ENCODE assay signal across 27 mouse cellular contexts in genomic region chr17:27705661-27706060, GRCm38 (mm10). TPM values are rescaled to one million over a fixed set of nuclear protein-coding genes. Genes with fewer than 3 reads are reported as not detected.
A peak's percentile ranks its signal among the peaks of the same experiment; 100 is the strongest.
DNase-seq lines count a peak whose midpoint lies in the region; ATAC-seq and TF ChIP-seq lines count a peak whose summit lies in the region.
"Had no signal": no experiment of that assay in that cellular context is flagged by ENCODE, and none has a peak within 500 bp of the region (broad histone marks: within the 10 kb centered on the region; RNA-seq: fewer than 3 reads in every experiment).

No protein-coding gene starts in this region.

- H3K4me3 ChIP-seq in E14TG2a.4 (replicated peaks; ENCODE audit: low read length) (0 out of 2 replicates have a peak overlapping the region, but pooled peaks have one; percentile 23), ES-Bruce4 (ENCODE audit: low read depth, low read length) (peak overlapping the region; percentile 68)
- no peak overlapping the region for H3K4me3 ChIP-seq in stomach, postnatal 0 days (ENCODE audit: low read depth, low read length)
- H3K4me3 ChIP-seq in neural tube, embryonic 15.5 days (replicated peaks) = no peak overlapping the region
- H3K4me3 ChIP-seq: embryonic facial prominence, embryonic 13.5 days; embryonic facial prominence, embryonic 15.5 days; erythroblast, embryonic 14.5 days; forebrain, embryonic 13.5 days; forebrain, embryonic 15.5 days had no signal

- H3K27me3 ChIP-seq in E14TG2a.4 (ENCODE audit: insufficient read depth, low read length) = peaks cover 5% of the 10 kb centered on the region; the same call in 1 of the 2 replicates
- no peaks in the 10 kb centered on the region for H3K27me3 ChIP-seq in ES-Bruce4 (ENCODE audit: control insufficient read depth, insufficient read depth, low read length, poor library complexity, severe bottlenecking)
- H3K27me3 ChIP-seq in stomach, postnatal 0 days (ENCODE audit: control insufficient read depth, insufficient read depth, low read length) = no peaks in the 10 kb centered on the region
- H3K27me3 ChIP-seq in neural tube, embryonic 15.5 days (replicated peaks) = 0 out of 2 replicates have a peak, but pooled peaks cover 8% of the 10 kb centered on the region
- H3K27me3 ChIP-seq: embryonic facial prominence, embryonic 15.5 days had no signal

- TF ChIP-seq CTCF in E14TG2a.4 (conservative IDR thresholded peaks at IDR 0.05; ENCODE audit: low read length) = no peak
- TF ChIP-seq CTCF in ES-Bruce4 (IDR thresholded peaks at IDR 0.05; ENCODE audit: low read depth, low read length) = no peak
- TF ChIP-seq CTCF in stomach, postnatal 0 days (IDR thresholded peaks at IDR 0.05; ENCODE audit: low read depth) = no peak

- TF ChIP-seq POLR2A in ES-Bruce4 (IDR thresholded peaks at IDR 0.05; ENCODE audit: insufficient read depth, low read length) = no peak

- H3K9ac ChIP-seq in ES-Bruce4 (ENCODE audit: low read depth, poor library complexity, severe bottlenecking) = no peak overlapping the region
- H3K9ac ChIP-seq in stomach, postnatal 0 days (ENCODE audit: low read length) = no peak overlapping the region
- no peak overlapping the region for H3K9ac ChIP-seq in neural tube, embryonic 15.5 days (replicated peaks)
- H3K9ac ChIP-seq: embryonic facial prominence, embryonic 13.5 days; embryonic facial prominence, embryonic 15.5 days; forebrain, embryonic 13.5 days; forebrain, embryonic 15.5 days; forebrain, postnatal 0 days had no signal

- H3K36me3 ChIP-seq in E14TG2a.4 (ENCODE audit: insufficient read depth, low read length) (0 out of 2 replicates have a peak, but pooled peaks cover 8% of the 10 kb centered on the region), ES-Bruce4 (ENCODE audit: control insufficient read depth, insufficient read depth, low read length, poor library complexity, severe bottlenecking) (no peaks in the 10 kb centered on the region)
- no peaks in the 10 kb centered on the region for H3K36me3 ChIP-seq in stomach, postnatal 0 days (ENCODE audit: control insufficient read depth, insufficient read depth, low read length)
- H3K36me3 ChIP-seq in neural tube, embryonic 15.5 days = peaks cover 9% of the 10 kb centered on the region
- H3K36me3 ChIP-seq: embryonic facial prominence, embryonic 13.5 days; embryonic facial prominence, embryonic 15.5 days; forebrain, embryonic 15.5 days had no signal

- peak; percentile 55; the same call in 1 of the 2 replicates for ATAC-seq in stomach, postnatal 0 days (ENCODE audit: low FRiP score, low TSS enrichment)
- no peak for ATAC-seq in erythroid progenitor cell, adult 5-6 weeks (replicated peaks; ENCODE audit: low FRiP score, poor library complexity, severe bottlenecking)
- ATAC-seq in neural tube, embryonic 15.5 days (ENCODE audit: low FRiP score) = no peak
- ATAC-seq: forebrain, embryonic 13.5 days; forebrain, embryonic 15.5 days; forebrain, postnatal 0 days had no signal

- WGBS in stomach, postnatal 0 days = 63% methylated on average over 10 of the region's 10 CpGs
- WGBS in neural tube, embryonic 15.5 days = 47% methylated on average over 10 of the region's 10 CpGs

- H3K9me3 ChIP-seq in E14TG2a.4 (ENCODE audit: low read length) (no peaks in the 10 kb centered on the region), ES-Bruce4 (replicated peaks; ENCODE audit: control insufficient read depth, insufficient read depth, low read length, poor library complexity, severe bottlenecking) (no peaks in the 10 kb centered on the region)
- no peaks in the 10 kb centered on the region for H3K9me3 ChIP-seq in stomach, postnatal 0 days (ENCODE audit: control insufficient read depth, low read length)
- H3K9me3 ChIP-seq in neural tube, embryonic 15.5 days (replicated peaks) = no peaks in the 10 kb centered on the region
- H3K9me3 ChIP-seq: embryonic facial prominence, embryonic 13.5 days; embryonic facial prominence, embryonic 15.5 days; forebrain, embryonic 13.5 days; forebrain, embryonic 15.5 days had no signal

- DNase-seq in ZHBTc4 (ENCODE audit: low read depth, low spot score) = peak; percentile 60
- DNase-seq in stomach, postnatal 0 days (ENCODE audit: low spot score) = peak; percentile 87
- no peak for DNase-seq in cerebellum, adult 9-11 months
- DNase-seq: adrenal gland, adult 2 months; adrenal gland, postnatal 10 days; adrenal gland, postnatal 25 days; cerebellum, adult 11 months; cerebellum, adult 18-20 months; cerebellum, adult 9-10 months; cerebellum, postnatal 14 days; cerebellum, postnatal 36 days; embryo, embryonic 11 days; forebrain, postnatal 0 days had no signal

- TF ChIP-seq EP300 in ES-Bruce4 (IDR thresholded peaks at IDR 0.05; ENCODE audit: insufficient read depth, low read depth, low read length) = no peak
- TF ChIP-seq EP300 in stomach, postnatal 0 days (optimal IDR thresholded peaks at IDR 0.05) = no peak

- no peak overlapping the region for H3K27ac ChIP-seq in ES-Bruce4 (ENCODE audit: insufficient read depth, low read length)
- no peak overlapping the region for H3K27ac ChIP-seq in stomach, postnatal 0 days (replicated peaks)
- no peak overlapping the region for H3K27ac ChIP-seq in neural tube, embryonic 15.5 days (replicated peaks)
- H3K27ac ChIP-seq: embryonic facial prominence, embryonic 13.5 days; embryonic facial prominence, embryonic 15.5 days; forebrain, embryonic 13.5 days; forebrain, embryonic 15.5 days had no signal

- H3K4me1 ChIP-seq in E14TG2a.4 (replicated peaks; ENCODE audit: low read depth, low read length) = peaks cover 92% of the 10 kb centered on the region
- peaks cover 15% of the 10 kb centered on the region for H3K4me1 ChIP-seq in ES-Bruce4 (ENCODE audit: control insufficient read depth, insufficient read depth, low read length)
- H3K4me1 ChIP-seq in stomach, postnatal 0 days (replicated peaks; ENCODE audit: control insufficient read depth, insufficient read depth) = no peaks in the 10 kb centered on the region
- H3K4me1 ChIP-seq in neural tube, embryonic 15.5 days = peaks cover 25% of the 10 kb centered on the region

- H3K4me2 ChIP-seq in stomach, postnatal 0 days (replicated peaks; ENCODE audit: low read depth) = no peak overlapping the region
- no peak overlapping the region for H3K4me2 ChIP-seq in neural tube, embryonic 15.5 days
- H3K4me2 ChIP-seq: embryonic facial prominence, embryonic 13.5 days; embryonic facial prominence, embryonic 15.5 days; forebrain, embryonic 13.5 days; forebrain, embryonic 15.5 days had no signal

RNA-seq across cellular contexts. Expression of gene Spdef, which starts 23.1 kb away (rescaled TPM):
- polyA plus RNA-seq in ES-Bruce4 (2011; ENCODE audit: insufficient read depth, insufficient read length, low read depth, missing spikeins) = 1.2 and 1.4 TPM in 2 replicates
- 28.0 and 29.7 TPM in 2 replicates for polyA plus RNA-seq in stomach, postnatal 0 days (2015; fragmentation: Nextera tagmentation; extraction: Ambion mirVana)
- not detected in 2 replicates for total RNA-seq in erythroid progenitor cell, adult 5-6 weeks (2015; ENCODE audit: low replicate concordance)
- total RNA-seq in erythroid progenitor cell, adult 5-6 weeks (2017; ENCODE audit: low replicate concordance) = not detected in 2 replicates
- polyA plus RNA-seq in neural tube, embryonic 15.5 days (2015; fragmentation: Nextera tagmentation; extraction: Ambion mirVana) = 0.92 and 1.9 TPM in 2 replicates
- total RNA-seq: adrenal gland, postnatal 10 days; adrenal gland, postnatal 25 days; common myeloid progenitor, adult 5-6 weeks; ES-E14; MEL had no signal
- polyA plus RNA-seq: C2C12; embryonic facial prominence, embryonic 11.5 days; embryonic facial prominence, embryonic 13.5 days; erythroblast, embryonic 14.5 days had no signal

RNA-seq across cellular contexts. Expression of gene Pacsin1, which starts 50.4 kb away (rescaled TPM):
- 16.0 and 16.8 TPM in 2 replicates for polyA plus RNA-seq in ES-Bruce4 (2011; ENCODE audit: insufficient read depth, insufficient read length, low read depth, missing spikeins)
- polyA plus RNA-seq in stomach, postnatal 0 days (2015; fragmentation: Nextera tagmentation; extraction: Ambion mirVana) = 1.2 and 1.4 TPM in 2 replicates
- not detected in 2 replicates for total RNA-seq in erythroid progenitor cell, adult 5-6 weeks (2015; ENCODE audit: low replicate concordance)
- not detected in 2 replicates for total RNA-seq in erythroid progenitor cell, adult 5-6 weeks (2017; ENCODE audit: low replicate concordance)
- 62.6 and 66.7 TPM in 2 replicates for polyA plus RNA-seq in neural tube, embryonic 15.5 days (2015; fragmentation: Nextera tagmentation; extraction: Ambion mirVana)
- total RNA-seq: common myeloid progenitor, adult 5-6 weeks; MEL had no signal
- polyA plus RNA-seq: C2C12 had no signal

Comparison
In these comparisons a context has a peak if more than half of its experiments do, and no peak if none do; other contexts are left out.
1. H3K4me3 ChIP-seq: peak in E14TG2a.4 (single experiment) and ES-Bruce4 (single experiment); none in stomach, postnatal 0 days (single experiment) and neural tube, embryonic 15.5 days (single experiment).
2. RNA of gene Spdef, which starts 23.1 kb away (polyA plus RNA-seq): 28.0 to 29.7 TPM in stomach, postnatal 0 days; 1.2 to 1.4 TPM in ES-Bruce4 and 0.92 to 1.9 TPM in neural tube, embryonic 15.5 days; every median in the first group is over 10 times any median in the second.